Mouse (Mus musculus): Measurements from ENCODE around the gene Hexdc. TPM values are rescaled to one million over a fixed set of nuclear protein-coding genes. Genes with fewer than 3 reads are reported as not detected.

Gene Hexdc
- polyA plus RNA-seq (2014; fragmentation: Illumina TruSeq; extraction: RNeasy Lipid Tissue Mini Kit (QIAGEN cat#74804); ENCODE audit: low read depth, low replicate concordance), result 6.6 TPM

GRCm38 (mm10) chr11:121204161-121205006 lies at the start of gene Hexdc, which contains the start of gene Ogfod3:
Gene Hexdc (plus strand): TSS chr11:121204433.
Gene Ogfod3 (minus strand): TSS chr11:121204711.

GRCm38 (mm10) chr11:121159971-121160370 lies 44.3 kb upstream of the Hexdc start, which contains the start of gene Uts2r:
Gene Uts2r (plus strand): TSS chr11:121160271.

GRCm38 (mm10) chr11:121229018-121229439 lies 24.8 kb downstream of the Hexdc start, which contains the start of gene Cybc1:
Gene Cybc1 (minus strand): TSS chr11:121229322.

GRCm38 (mm10) chr11:121236564-121237344 lies 32.5 kb downstream of the Hexdc start, which contains the start of gene Narf:
Gene Narf (plus strand): TSS chr11:121237253.

GRCm38 (mm10) chr11:121259160-121260100 lies 55.2 kb downstream of the Hexdc start, which contains the start of gene Foxk2:
Gene Foxk2 (plus strand): TSS chr11:121259990.

Other genes starting within 250 kb of the Hexdc start
- 73.3 TPM for gene Csnk1d, start 213.1 kb upstream of the Hexdc start, polyA plus RNA-seq (2014; fragmentation: Illumina TruSeq; extraction: RNeasy Lipid Tissue Mini Kit (QIAGEN cat#74804); ENCODE audit: low read depth, low replicate concordance)
- not detected for gene Cd7, start 165.0 kb upstream of the Hexdc start, polyA plus RNA-seq (2014; fragmentation: Illumina TruSeq; extraction: RNeasy Lipid Tissue Mini Kit (QIAGEN cat#74804); ENCODE audit: low read depth, low replicate concordance)
- not detected for gene Sectm1b, start 140.9 kb upstream of the Hexdc start, polyA plus RNA-seq (2014; fragmentation: Illumina TruSeq; extraction: RNeasy Lipid Tissue Mini Kit (QIAGEN cat#74804); ENCODE audit: low read depth, low replicate concordance)
- not detected for gene Sectm1a, start 123.2 kb upstream of the Hexdc start, polyA plus RNA-seq (2014; fragmentation: Illumina TruSeq; extraction: RNeasy Lipid Tissue Mini Kit (QIAGEN cat#74804); ENCODE audit: low read depth, low replicate concordance)
- not detected for gene Tex19.2, start 85.8 kb upstream of the Hexdc start, polyA plus RNA-seq (2014; fragmentation: Illumina TruSeq; extraction: RNeasy Lipid Tissue Mini Kit (QIAGEN cat#74804); ENCODE audit: low read depth, low replicate concordance)
- not detected for gene Tex19.1, start 58.3 kb upstream of the Hexdc start, polyA plus RNA-seq (2014; fragmentation: Illumina TruSeq; extraction: RNeasy Lipid Tissue Mini Kit (QIAGEN cat#74804); ENCODE audit: low read depth, low replicate concordance)
- gene Uts2r, start 44.2 kb upstream of the Hexdc start, polyA plus RNA-seq (2014; fragmentation: Illumina TruSeq; extraction: RNeasy Lipid Tissue Mini Kit (QIAGEN cat#74804); ENCODE audit: low read depth, low replicate concordance), result not detected
- 3.3 TPM for gene Ogfod3, start 278 bp downstream of the Hexdc start, polyA plus RNA-seq (2014; fragmentation: Illumina TruSeq; extraction: RNeasy Lipid Tissue Mini Kit (QIAGEN cat#74804); ENCODE audit: low read depth, low replicate concordance)
- gene Cybc1, start 24.9 kb downstream of the Hexdc start, polyA plus RNA-seq (2014; fragmentation: Illumina TruSeq; extraction: RNeasy Lipid Tissue Mini Kit (QIAGEN cat#74804); ENCODE audit: low read depth, low replicate concordance), result 11.7 TPM
- 12.0 TPM for gene Narf, start 32.8 kb downstream of the Hexdc start, polyA plus RNA-seq (2014; fragmentation: Illumina TruSeq; extraction: RNeasy Lipid Tissue Mini Kit (QIAGEN cat#74804); ENCODE audit: low read depth, low replicate concordance)
- gene Foxk2, start 55.6 kb downstream of the Hexdc start, polyA plus RNA-seq (2014; fragmentation: Illumina TruSeq; extraction: RNeasy Lipid Tissue Mini Kit (QIAGEN cat#74804); ENCODE audit: low read depth, low replicate concordance), result 25.8 TPM
- gene Wdr45b, start 150.0 kb downstream of the Hexdc start, polyA plus RNA-seq (2014; fragmentation: Illumina TruSeq; extraction: RNeasy Lipid Tissue Mini Kit (QIAGEN cat#74804); ENCODE audit: low read depth, low replicate concordance), result 97.2 TPM
- 10.3 TPM for gene Rab40b, start 183.8 kb downstream of the Hexdc start, polyA plus RNA-seq (2014; fragmentation: Illumina TruSeq; extraction: RNeasy Lipid Tissue Mini Kit (QIAGEN cat#74804); ENCODE audit: low read depth, low replicate concordance)
- gene Fn3krp, start 217.0 kb downstream of the Hexdc start, polyA plus RNA-seq (2014; fragmentation: Illumina TruSeq; extraction: RNeasy Lipid Tissue Mini Kit (QIAGEN cat#74804); ENCODE audit: low read depth, low replicate concordance), result 10.2 TPM
- gene Fn3k, start 230.5 kb downstream of the Hexdc start, polyA plus RNA-seq (2014; fragmentation: Illumina TruSeq; extraction: RNeasy Lipid Tissue Mini Kit (QIAGEN cat#74804); ENCODE audit: low read depth, low replicate concordance), result 0.41 TPM
- 31.0 TPM for gene Tbcd, start 247.5 kb downstream of the Hexdc start, polyA plus RNA-seq (2014; fragmentation: Illumina TruSeq; extraction: RNeasy Lipid Tissue Mini Kit (QIAGEN cat#74804); ENCODE audit: low read depth, low replicate concordance)

All from adrenal gland, adult 10 weeks (tissue).